Mouse (Mus musculus) liver (tissue): Measurements from ENCODE around the gene Hopx.

Experiments used
- DNase-seq: peaks from one replicate; pipeline ENCODE4 v3.0.0-alpha.2; 2020; ENCODE audit warnings: mixed read lengths

The Hopx gene

GRCm38 (mm10) chr5:77131879-77132278 is 17.0 kb upstream of the Hopx start:
- no peak for DNase-seq

GRCm38 (mm10) chr5:77130310-77131020 is 15.5 kb upstream of the Hopx start:
- DNase-seq: no peak

GRCm38 (mm10) chr5:77129907-77130306 is 15.0 kb upstream of the Hopx start:
- DNase-seq: no peak

- DNase-seq: no peak
Measured at GRCm38 (mm10) chr5:77128854-77129253, 13.9 kb upstream of the Hopx start.

GRCm38 (mm10) chr5:77126415-77126968 is 11.6 kb upstream of the Hopx start:
- DNase-seq: no peak

- no peak for DNase-seq
Measured at GRCm38 (mm10) chr5:77124817-77125283, 9.9 kb upstream of the Hopx start.

GRCm38 (mm10) chr5:77124165-77124564 is 9.2 kb upstream of the Hopx start:
- DNase-seq: no peak

- DNase-seq: no peak
Measured at GRCm38 (mm10) chr5:77123597-77123996, 8.7 kb upstream of the Hopx start.

- no peak for DNase-seq
Measured at GRCm38 (mm10) chr5:77122254-77123192, 7.6 kb upstream of the Hopx start.

- no peak for DNase-seq
Measured at GRCm38 (mm10) chr5:77120701-77121100, 5.8 kb upstream of the Hopx start.

- peak; percentile 81 for DNase-seq
Measured at GRCm38 (mm10) chr5:77119475-77120422, 4.8 kb upstream of the Hopx start.

GRCm38 (mm10) chr5:77115732-77116131 is 811 bp upstream of the Hopx start:
- DNase-seq: no peak

GRCm38 (mm10) chr5:77113773-77114172 is 1.1 kb downstream of the Hopx start:
- DNase-seq: no peak

GRCm38 (mm10) chr5:77112066-77112465 is 2.9 kb downstream of the Hopx start:
- DNase-seq: no peak

GRCm38 (mm10) chr5:77109814-77110213 is 5.1 kb downstream of the Hopx start:
- no peak for DNase-seq

GRCm38 (mm10) chr5:77108806-77109205 is 6.1 kb downstream of the Hopx start:
- DNase-seq: no peak

GRCm38 (mm10) chr5:77107146-77107822 is 7.6 kb downstream of the Hopx start:
- no peak for DNase-seq

GRCm38 (mm10) chr5:77102522-77103365 is 12.2 kb downstream of the Hopx start:
- no peak for DNase-seq

GRCm38 (mm10) chr5:77100691-77101090 is 14.2 kb downstream of the Hopx start:
- DNase-seq: no peak

GRCm38 (mm10) chr5:77099997-77100380 is 14.9 kb downstream of the Hopx start:
- no peak for DNase-seq
